Mouse (Mus musculus) megakaryocyte, embryonic 14.5 days (primary cell): Measurements from ENCODE around the gene Rasal1.

ENCODE experiments used
- FLI1 ChIP-seq: IDR thresholded peaks from 2 replicates; pipeline ENCODE4 v1.6.1; 2012; ENCODE audit warnings: low read length, inconsistent platforms, mixed read lengths
- GATA1 ChIP-seq: IDR thresholded peaks from 3 replicates; pipeline ENCODE4 v1.6.1; 2012; ENCODE audit warnings: mixed read lengths, low read length, inconsistent platforms, borderline replicate concordance

DNA sequence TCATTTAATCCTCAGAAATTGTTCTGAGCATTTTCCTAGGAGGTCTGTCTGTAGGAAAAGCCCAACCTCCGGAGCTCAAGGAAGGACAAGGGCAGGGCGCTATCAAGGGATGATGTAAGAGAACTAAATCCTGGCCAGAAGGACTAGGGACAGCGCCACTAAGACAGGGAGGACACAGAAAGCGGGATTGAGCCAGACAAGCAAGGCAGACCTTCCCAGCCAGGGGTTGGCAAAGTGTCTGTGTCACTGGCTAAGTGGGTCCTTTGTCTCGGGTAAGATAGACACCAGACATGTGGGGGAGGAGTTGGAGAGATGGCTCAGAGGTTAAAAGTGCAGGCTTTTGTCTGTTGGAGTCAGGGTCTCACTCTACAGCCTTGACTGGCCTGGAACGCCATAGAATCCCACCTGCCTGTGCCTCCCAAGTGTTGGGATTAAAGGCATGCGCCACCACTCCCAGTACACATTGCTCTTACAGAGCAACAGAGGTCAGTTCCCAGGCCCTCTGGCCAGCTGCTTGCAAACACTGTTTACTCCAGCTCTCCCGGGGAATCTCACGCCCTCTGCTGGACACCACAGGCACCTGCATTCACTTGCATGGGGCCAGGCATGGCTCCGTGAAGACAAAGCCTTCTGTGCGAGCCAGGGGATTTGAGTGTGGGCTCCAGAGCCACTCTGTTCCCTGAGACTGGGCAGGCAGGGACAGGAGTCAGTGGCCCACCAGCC, 47.5 kb upstream of the Rasal1 start:
- TF ChIP-seq GATA1: no peak
- TF ChIP-seq FLI1: no peak
